Mouse (Mus musculus) ES-Bruce4 (cell line): ENCODE measurements at regions not wholly inside any gene's neighbourhood (a gene's known extent, or its start where the extent isn't known, plus 50 kb on each side); places are given as distances from the start of the nearest gene placed in this dataset.

Experiments used
- CTCF ChIP-seq: IDR thresholded peaks from one replicate; pipeline ENCODE4 v1.8.1; 2011; ENCODE audit warnings: low read depth, low read length
- EP300 ChIP-seq: IDR thresholded peaks from 2 replicates; pipeline ENCODE4 v1.6.1; 2011; ENCODE audit warnings: low read depth, low read length; ENCODE audit not compliant: insufficient read depth
- POLR2A ChIP-seq: IDR thresholded peaks from one replicate; pipeline ENCODE4 v1.8.1; 2011; ENCODE audit warnings: low read length; ENCODE audit not compliant: insufficient read depth

GRCm38 (mm10) chr12:79950579-79951112 lies 162.2 kb downstream of the Zfp36l1 start:
- TF ChIP-seq CTCF = no peak
- TF ChIP-seq POLR2A = no peak
- TF ChIP-seq EP300 = no peak
